Mouse (Mus musculus): ENCODE results near the gene Slc2a3. TPM values are rescaled to one million over a fixed set of nuclear protein-coding genes. Genes with fewer than 3 reads are reported as not detected.
A peak's percentile ranks its signal among the peaks of the same experiment; 100 is the strongest.

Gene Slc2a3
- 1 to 10 TPM; 1.6 to 4.7 TPM for total RNA-seq (2021)
- 3.0 and 3.3 TPM in 2 replicates for polyA plus RNA-seq (2012; rRNA removed)
- long read RNA-seq, partial matches to known transcripts, result 2 of 5 reads
- long read RNA-seq, other reads (novel, unspliced or antisense), result 1 of 5 reads

DNA sequence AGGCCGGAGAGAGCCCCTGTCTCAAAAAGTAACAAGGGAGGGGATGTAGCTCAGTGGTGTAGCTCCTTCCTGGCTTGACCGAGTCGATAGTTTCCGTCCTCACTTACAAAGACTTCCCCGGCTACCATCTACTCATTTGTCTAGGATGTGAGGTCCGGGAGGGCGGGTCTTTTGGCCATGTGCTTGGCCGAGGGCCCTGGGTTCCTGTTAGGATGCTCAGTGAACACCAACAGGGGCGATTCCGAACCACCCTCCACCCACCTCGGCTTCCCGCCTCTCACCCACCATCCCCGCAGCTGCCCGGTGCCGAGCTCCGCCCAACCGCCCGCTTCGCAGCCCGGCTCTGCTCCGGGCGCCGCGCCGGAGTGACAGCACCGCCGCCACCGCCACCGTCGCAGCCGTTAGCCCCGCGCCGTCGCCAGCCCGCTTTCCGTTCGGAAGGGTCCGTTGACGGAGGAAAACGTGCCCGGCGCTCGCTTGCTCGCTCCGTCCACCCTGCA is at the start of gene Slc2a3:
TSS of gene Slc2a3 (minus strand) at position 340 of the 500 bp plus-strand sequence.
- intact Hi-C loops (cut with DNase I), result loop anchor here (5.0 kb wide), 1 partner anchor 59 kb away; no protein-coding TSS in a partner anchor
- Histone ChIP-seq H3K4me3 (peak within 1 kb of the TSS; percentile 50), H3K36me3 (ENCODE audit: control insufficient read depth, insufficient read depth, low read length) (no peaks in the 10 kb centered on the region), H3K27me3 (ENCODE audit: control insufficient read depth, insufficient read depth, low read length) (no peaks in the 10 kb centered on the region), H3K79me2 (replicated peaks; ENCODE audit: control insufficient read depth, insufficient read depth, low read length) (no peaks in the 10 kb centered on the region), H3K4me1 (ENCODE audit: control insufficient read depth, insufficient read depth, low read length) (peaks cover 3% of the 10 kb centered on the region), H3K9ac (ENCODE audit: low read depth, low read length) (peak within 1 kb of the TSS; percentile 80), H3K27ac (peak within 1 kb of the TSS; percentile 8)
- under 1% methylated on average over 45 of the region's 46 CpGs for WGBS
- TF ChIP-seq CTCF (IDR thresholded peaks at IDR 0.05), result no peak
- no peak for TF ChIP-seq EP300 (IDR thresholded peaks at IDR 0.05; ENCODE audit: insufficient read depth, low read depth, low read length)
- no peak for TF ChIP-seq POLR2A (IDR thresholded peaks at IDR 0.05; ENCODE audit: insufficient read depth, low read depth, low read length)
- DNase-seq, result peak; percentile 75 to 77

DNA sequence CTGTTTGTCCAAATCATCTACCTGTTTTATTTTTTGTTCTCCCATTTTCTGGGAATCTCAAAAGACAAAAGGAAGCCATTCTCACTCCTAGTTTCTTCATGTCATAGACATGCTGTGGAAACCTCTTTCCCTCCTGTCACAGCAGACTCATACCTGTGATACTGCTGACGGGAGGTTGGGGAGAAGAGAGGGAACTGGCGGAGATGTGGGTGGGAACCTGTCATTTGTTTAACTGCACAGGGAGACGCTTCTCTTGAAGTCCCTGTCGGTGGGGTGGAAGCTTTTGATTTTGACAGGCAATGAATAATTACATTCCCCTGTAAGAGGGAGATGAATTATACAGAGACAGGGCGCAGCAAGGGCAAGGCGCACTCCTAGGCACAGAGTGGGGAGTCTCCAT is 42.3 kb upstream of the Slc2a3 start:
- WGBS, result 89% methylated on average over 6 of the region's 6 CpGs
- intact Hi-C loops (cut with DNase I), result no loop called here
- no peak overlapping the region for H3K27ac ChIP-seq

GRCm38 (mm10) chr6:122837539-122837938 is 36.1 kb upstream of the Slc2a3 start:
- Histone ChIP-seq H3K9ac (ENCODE audit: low read depth, low read length) (no peak overlapping the region), H3K27me3 (ENCODE audit: control insufficient read depth, insufficient read depth, low read length) (no peaks in the 10 kb centered on the region), H3K4me1 (ENCODE audit: control insufficient read depth, insufficient read depth, low read length) (no peaks in the 10 kb centered on the region), H3K36me3 (ENCODE audit: control insufficient read depth, insufficient read depth, low read length) (no peaks in the 10 kb centered on the region), H3K27ac (no peak overlapping the region), H3K4me3 (no peak overlapping the region), H3K79me2 (replicated peaks; ENCODE audit: control insufficient read depth, insufficient read depth, low read length) (no peaks in the 10 kb centered on the region)
- no peak for DNase-seq
- 86% methylated on average over 5 of the region's 5 CpGs for WGBS
- TF ChIP-seq EP300 (IDR thresholded peaks at IDR 0.05; ENCODE audit: insufficient read depth, low read depth, low read length) (no peak), CTCF (IDR thresholded peaks at IDR 0.05) (no peak), POLR2A (IDR thresholded peaks at IDR 0.05; ENCODE audit: insufficient read depth, low read depth, low read length) (no peak)
- intact Hi-C loops (cut with DNase I), result loop anchor here (2.0 kb wide), 1 partner anchor 33 kb away; no protein-coding TSS in a partner anchor

More for the DNA sequence above, 42.3 kb upstream of the Slc2a3 start:
- no peaks in the 10 kb centered on the region for H3K4me1 ChIP-seq (ENCODE audit: control insufficient read depth, insufficient read depth, low read length)
- H3K36me3 ChIP-seq (ENCODE audit: control insufficient read depth, insufficient read depth, low read length), result no peaks in the 10 kb centered on the region
- H3K4me3 ChIP-seq, result no peak overlapping the region
- no peak overlapping the region for H3K9ac ChIP-seq (ENCODE audit: low read depth, low read length)
- no peak for DNase-seq
- H3K27me3 ChIP-seq (ENCODE audit: control insufficient read depth, insufficient read depth, low read length), result no peaks in the 10 kb centered on the region
- H3K79me2 ChIP-seq (replicated peaks; ENCODE audit: control insufficient read depth, insufficient read depth, low read length), result no peaks in the 10 kb centered on the region
- TF ChIP-seq EP300 (IDR thresholded peaks at IDR 0.05; ENCODE audit: insufficient read depth, low read depth, low read length) (no peak), CTCF (IDR thresholded peaks at IDR 0.05) (no peak), POLR2A (IDR thresholded peaks at IDR 0.05; ENCODE audit: insufficient read depth, low read depth, low read length) (no peak)

- Histone ChIP-seq H3K36me3 (ENCODE audit: control insufficient read depth, insufficient read depth, low read length) (no peaks in the 10 kb centered on the region), H3K27me3 (ENCODE audit: control insufficient read depth, insufficient read depth, low read length) (no peaks in the 10 kb centered on the region), H3K9ac (ENCODE audit: low read depth, low read length) (no peak overlapping the region), H3K4me3 (no peak overlapping the region), H3K79me2 (replicated peaks; ENCODE audit: control insufficient read depth, insufficient read depth, low read length) (no peaks in the 10 kb centered on the region), H3K27ac (no peak overlapping the region), H3K4me1 (ENCODE audit: control insufficient read depth, insufficient read depth, low read length) (no peaks in the 10 kb centered on the region)
- peak; percentile 22; the same call in 1 of the 2 replicates for TF ChIP-seq CTCF (IDR thresholded peaks at IDR 0.05)
- TF ChIP-seq POLR2A (IDR thresholded peaks at IDR 0.05; ENCODE audit: insufficient read depth, low read depth, low read length), result no peak
- intact Hi-C loops (cut with DNase I), result loop anchor here (2.0 kb wide), 1 partner anchor 32 kb away; no protein-coding TSS in a partner anchor
- no peak for DNase-seq
- WGBS, result 98% methylated on average over 3 of the region's 3 CpGs
Observed at GRCm38 (mm10) chr6:122836974-122837373, 35.5 kb upstream of the Slc2a3 start.

- no peaks in the 10 kb centered on the region for H3K36me3 ChIP-seq (ENCODE audit: control insufficient read depth, insufficient read depth, low read length)
- TF ChIP-seq CTCF (IDR thresholded peaks at IDR 0.05), result peak; percentile 100
- no peak for TF ChIP-seq POLR2A (IDR thresholded peaks at IDR 0.05; ENCODE audit: insufficient read depth, low read depth, low read length)
- whole genome bisulfite sequencing, result 63% methylated on average over 4 of the region's 4 CpGs
- DNase-seq, result peak; percentile 43 to 64
- no peaks in the 10 kb centered on the region for H3K27me3 ChIP-seq (ENCODE audit: control insufficient read depth, insufficient read depth, low read length)
- intact Hi-C loops (cut with DNase I), result no loop called here
- H3K4me1 ChIP-seq (ENCODE audit: control insufficient read depth, insufficient read depth, low read length), result no peaks in the 10 kb centered on the region
- no peak overlapping the region for H3K4me3 ChIP-seq
- H3K79me2 ChIP-seq (replicated peaks; ENCODE audit: control insufficient read depth, insufficient read depth, low read length), result no peaks in the 10 kb centered on the region
- H3K27ac ChIP-seq, result no peak overlapping the region
- no peak overlapping the region for H3K9ac ChIP-seq (ENCODE audit: low read depth, low read length)
Observed at GRCm38 (mm10) chr6:122834365-122834764, 32.9 kb upstream of the Slc2a3 start.

DNA sequence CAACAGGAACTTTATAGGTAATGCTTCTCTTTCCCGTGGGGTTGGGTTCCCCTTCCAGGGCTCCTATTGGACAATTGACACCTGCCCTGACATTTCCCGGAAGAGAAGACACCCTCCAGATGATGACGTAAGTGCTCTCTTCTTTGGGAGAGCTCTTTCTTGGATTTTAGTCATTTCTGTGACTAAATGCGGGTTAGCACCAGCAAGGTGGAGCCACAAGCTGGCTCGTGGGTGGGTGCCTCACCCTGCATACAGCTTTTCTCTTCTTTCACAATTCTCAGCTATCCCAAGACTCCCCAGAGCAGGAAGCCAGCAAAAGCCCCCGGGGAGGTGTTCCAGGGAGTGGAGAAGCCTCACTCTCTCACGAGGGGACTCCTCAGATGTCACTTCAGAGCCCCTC is 31.4 kb upstream of the Slc2a3 start:
- WGBS, result 77% methylated on average over 7 of the region's 7 CpGs
- H3K36me3 ChIP-seq (ENCODE audit: control insufficient read depth, insufficient read depth, low read length), result no peaks in the 10 kb centered on the region
- intact Hi-C loops (cut with DNase I), result no loop called here

More for the DNA sequence above, 31.4 kb upstream of the Slc2a3 start:
- Histone ChIP-seq H3K79me2 (replicated peaks; ENCODE audit: control insufficient read depth, insufficient read depth, low read length) (0 out of 2 replicates have a peak, but pooled peaks cover 2% of the 10 kb centered on the region), H3K9ac (ENCODE audit: low read depth, low read length) (no peak overlapping the region), H3K4me1 (ENCODE audit: control insufficient read depth, insufficient read depth, low read length) (no peaks in the 10 kb centered on the region), H3K4me3 (no peak overlapping the region), H3K27ac (no peak overlapping the region), H3K27me3 (ENCODE audit: control insufficient read depth, insufficient read depth, low read length) (no peaks in the 10 kb centered on the region)
- TF ChIP-seq CTCF (IDR thresholded peaks at IDR 0.05) (no peak), EP300 (IDR thresholded peaks at IDR 0.05; ENCODE audit: insufficient read depth, low read depth, low read length) (no peak), POLR2A (IDR thresholded peaks at IDR 0.05; ENCODE audit: insufficient read depth, low read depth, low read length) (no peak)
- DNase-seq, result no peak
